Mouse (Mus musculus) bone marrow, adult 2 months (tissue): Measurements from ENCODE around the gene Hist1h4d.

Experiments
- CTCF ChIP-seq: fragments of 200-500 bp; IDR thresholded peaks from 2 replicates; pipeline ENCODE4 v1.5.1; 2011; ENCODE audit warnings: low read length, control low read depth; ENCODE audit not compliant: control insufficient read depth, insufficient read depth
- POLR2A ChIP-seq: fragments of 200-500 bp; IDR thresholded peaks from 2 replicates; pipeline ENCODE4 v1.6.1; 2011; ENCODE audit warnings: low read depth, mild to moderate bottlenecking, control low read depth, low read length, borderline replicate concordance; ENCODE audit not compliant: control insufficient read depth

- no peak for TF ChIP-seq POLR2A
- no peak for TF ChIP-seq CTCF
Observed at GRCm38 (mm10) chr13:23593051-23593770, 11.8 kb downstream of the Hist1h4d start.
